Mouse (Mus musculus): ENCODE results near the gene Nrk. TPM values are rescaled to one million over a fixed set of nuclear protein-coding genes. Genes with fewer than 3 reads are reported as not detected.

Gene Nrk
- total RNA-seq (2021) = under 1 TPM in 1 of 2 experiments, not detected in 1; 0.08 TPM

GRCm38 (mm10) chrX:138914041-138914776 is at the start of gene Nrk:
TSS of gene Nrk (plus strand) at chrX:138914430.
- peak in 1 of 2 experiments; percentile 1 for DNase-seq

GRCm38 (mm10) chrX:138913366-138913765 is 864 bp upstream of the Nrk start:
- no peak for DNase-seq

GRCm38 (mm10) chrX:138914777-138915114 is 516 bp downstream of the Nrk start:
- DNase-seq = no peak

- DNase-seq = no peak
These were observed 4.8 kb downstream of the Nrk start for GRCm38 (mm10) chrX:138919030-138919429.

GRCm38 (mm10) chrX:138943905-138944304 is 29.7 kb downstream of the Nrk start:
- no peak for DNase-seq

- DNase-seq = no peak
These were observed 46.5 kb downstream of the Nrk start for GRCm38 (mm10) chrX:138960713-138961112.

GRCm38 (mm10) chrX:138978501-138978900 is 64.3 kb downstream of the Nrk start:
- DNase-seq = no peak

GRCm38 (mm10) chrX:138979249-138979648 is 65.0 kb downstream of the Nrk start:
- DNase-seq = no peak

- DNase-seq = no peak
These were observed 100.3 kb downstream of the Nrk start for GRCm38 (mm10) chrX:139014524-139014923.

- DNase-seq = no peak
These were observed 102.3 kb downstream of the Nrk start for GRCm38 (mm10) chrX:139016540-139016939.

- no peak for DNase-seq
These were observed 112.4 kb downstream of the Nrk start for GRCm38 (mm10) chrX:139026532-139027097.

GRCm38 (mm10) chrX:139027296-139027695 is 113.1 kb downstream of the Nrk start:
- DNase-seq = no peak

GRCm38 (mm10) chrX:139027909-139028308 is 113.7 kb downstream of the Nrk start:
- DNase-seq = no peak

- DNase-seq = no peak
These were observed 123.4 kb downstream of the Nrk start for GRCm38 (mm10) chrX:139037666-139038065.

- DNase-seq = no peak
These were observed 125.1 kb downstream of the Nrk start for GRCm38 (mm10) chrX:139039314-139039713.

- no peak for DNase-seq
These were observed 126.9 kb downstream of the Nrk start for GRCm38 (mm10) chrX:139041148-139041547.

GRCm38 (mm10) chrX:139051976-139052375 is 137.7 kb downstream of the Nrk start:
- DNase-seq = no peak

GRCm38 (mm10) chrX:139053149-139053548 is 138.9 kb downstream of the Nrk start:
- no peak for DNase-seq

Other genes starting within 250 kb of the Nrk start
- gene Serpina7, start 170.8 kb downstream of the Nrk start, total RNA-seq (2021) = not detected
- gene 4930513O06Rik, start 171.8 kb downstream of the Nrk start, total RNA-seq (2021) = not detected